Mouse (Mus musculus) ES-E14 (cell line): ENCODE results near the gene Tomm34.

Experiments
- CHD2 ChIP-seq: IDR thresholded peaks from 2 replicates; pipeline ENCODE4 v1.6.1; 2014; ENCODE audit warnings: mild to moderate bottlenecking, low read depth, low read length, inconsistent platforms
- HCFC1 ChIP-seq: IDR thresholded peaks from 2 replicates; pipeline ENCODE4 v1.6.1; 2012; ENCODE audit warnings: low read length, inconsistent platforms, borderline replicate concordance; ENCODE audit not compliant: insufficient read depth
- MAFK ChIP-seq: IDR thresholded peaks from 2 replicates; pipeline ENCODE4 v1.6.1; 2014; ENCODE audit warnings: mild to moderate bottlenecking, low read depth, low read length, inconsistent platforms; ENCODE audit not compliant: insufficient read depth
- ZC3H11A ChIP-seq: IDR thresholded peaks from 2 replicates; pipeline ENCODE4 v1.6.1; 2012; ENCODE audit warnings: low read depth, mild to moderate bottlenecking, inconsistent platforms, low read length, borderline replicate concordance

DNA sequence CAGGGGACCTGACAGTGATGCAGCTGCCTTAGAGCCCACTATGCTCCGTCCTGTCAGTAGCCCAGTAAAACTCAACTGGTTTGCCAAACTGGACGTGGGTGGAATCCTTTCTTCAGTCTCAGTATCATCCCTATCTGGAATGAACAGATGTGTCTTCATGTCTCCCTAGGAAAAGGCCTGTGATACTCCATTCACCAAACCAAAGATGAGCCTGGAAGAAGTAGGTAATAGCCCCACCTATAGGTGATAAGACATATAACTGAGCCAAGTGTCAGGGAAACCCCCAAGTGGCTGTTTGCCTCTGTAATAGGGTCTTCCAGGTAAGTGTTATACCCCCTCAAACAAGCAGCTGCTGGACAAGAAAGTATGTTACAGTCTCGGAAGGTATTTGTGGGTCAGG is 52.1 kb downstream of the Tomm34 start:
- TF ChIP-seq HCFC1 = no peak
- TF ChIP-seq ZC3H11A = no peak
- TF ChIP-seq MAFK = no peak
- no peak for TF ChIP-seq CHD2
